8 mouse cellular contexts compared by ENCODE assay signal in the genomic region with DNA sequence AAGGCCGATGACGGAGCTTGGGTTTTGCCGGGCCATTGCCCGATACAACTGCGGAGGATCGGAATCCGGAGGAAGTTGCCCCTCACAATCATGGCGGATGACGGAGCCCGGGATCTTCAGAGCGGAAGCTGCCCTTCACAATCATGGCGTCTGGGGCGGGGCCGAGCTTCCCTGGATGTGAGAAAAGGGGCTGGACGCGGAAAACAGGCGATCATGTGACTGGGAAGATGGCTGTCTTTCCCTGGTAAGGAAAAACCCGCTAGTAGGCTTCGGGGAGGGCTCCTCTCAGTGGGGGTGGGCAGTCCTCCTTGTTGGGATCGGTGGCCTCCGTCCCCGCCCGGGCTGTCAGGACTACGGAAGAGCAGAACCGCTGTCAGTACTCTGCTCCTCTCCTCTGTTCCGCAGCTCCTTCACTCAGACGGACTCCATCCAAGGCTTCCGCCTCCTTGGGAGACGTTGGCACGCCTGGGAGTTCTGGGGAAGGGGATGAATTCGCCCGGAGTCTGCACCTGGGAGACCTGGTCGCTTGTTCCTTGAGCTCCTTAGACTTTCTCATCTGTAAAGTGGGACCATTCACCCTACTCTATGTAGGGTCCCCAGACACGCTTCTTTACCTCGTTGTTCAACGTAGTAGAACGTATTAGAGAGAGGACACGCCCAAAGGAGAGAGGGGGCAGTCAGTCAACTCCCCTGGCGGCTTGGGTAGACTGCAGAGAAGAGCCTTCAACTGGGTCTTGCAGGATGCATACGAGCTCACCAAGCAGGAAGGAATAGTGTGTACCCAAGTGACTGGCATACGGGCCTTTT. TPM values are rescaled to one million over a fixed set of nuclear protein-coding genes. Genes with fewer than 3 reads are reported as not detected.
DNase-seq lines count a peak whose midpoint lies in the region; ATAC-seq lines count a peak whose summit lies in the region.

No protein-coding gene starts in this region.

- H3K4me1 ChIP-seq in intestine, embryonic 14.5 days (replicated peaks; ENCODE audit: control insufficient read depth, insufficient read depth, low read length), result peaks cover 12% of the 10 kb centered on the region; the same call in 1 of the 2 replicates

- peak overlapping the region; percentile 66 for H3K9ac ChIP-seq in intestine, embryonic 14.5 days (ENCODE audit: low read length)

- H3K9me3 ChIP-seq in intestine, embryonic 14.5 days (ENCODE audit: control insufficient read depth, low read length), result no peaks in the 10 kb centered on the region

- H3K27me3 ChIP-seq in intestine, embryonic 14.5 days (replicated peaks; ENCODE audit: control insufficient read depth, insufficient read depth, low read length), result no peaks in the 10 kb centered on the region

- DNase-seq in adrenal gland, adult 18-20 months (ENCODE audit: low spot score in 2 of 2), result peak; percentile 90 to 95
- DNase-seq in embryo, embryonic 11 days, result peak; percentile 99
- DNase-seq in gastrocnemius, postnatal 25 days, result peak; percentile 94
- peak; percentile 98 for DNase-seq in intestine, embryonic 14.5 days (ENCODE audit: low spot score)
- peak; percentile 97 for DNase-seq in left cerebral cortex, postnatal 14 days (ENCODE audit: low spot score in 2 of 2)
- peak; percentile 97 for DNase-seq in mesoderm, embryonic 11.5 days (ENCODE audit: low read depth, low spot score)
- peak; percentile 91 to 92 for DNase-seq in right cerebral cortex, postnatal 36 days (ENCODE audit: low spot score in 2 of 2)
- peak; percentile 96 for DNase-seq in yolk sac, embryonic 10.5 days (ENCODE audit: low spot score)

- H3K4me2 ChIP-seq in intestine, embryonic 14.5 days (ENCODE audit: low read length), result peak overlapping the region; percentile 71

- intact Hi-C loops in left cerebral cortex, postnatal 14 days (cut with DNase I), result no loop called here

- peaks cover 17% of the 10 kb centered on the region for H3K36me3 ChIP-seq in intestine, embryonic 14.5 days (ENCODE audit: control insufficient read depth, insufficient read depth, low read length)

- ATAC-seq in intestine, embryonic 14.5 days (replicated peaks; ENCODE audit: low FRiP score, low TSS enrichment, low read depth), result peak; percentile 95

- WGBS in intestine, embryonic 14.5 days, result 4% methylated on average over 41 of the region's 41 CpGs

- peak overlapping the region; percentile 82 for H3K4me3 ChIP-seq in intestine, embryonic 14.5 days (ENCODE audit: low read depth, low read length)

- peak overlapping the region; percentile 38 for H3K27ac ChIP-seq in intestine, embryonic 14.5 days (ENCODE audit: low read depth)

RNA-seq across cellular contexts. Expression of a gene that starts 0.7 kb away (rescaled TPM):
- 10 to 100 TPM; 50.7 to 51.1 TPM for total RNA-seq in adrenal gland, adult 18-20 months (2021)
- total RNA-seq in gastrocnemius, postnatal 25 days (2021), result 10 to 100 TPM; 16.5 to 18.7 TPM
- 67.7 and 79.0 TPM in 2 replicates for polyA plus RNA-seq in intestine, embryonic 14.5 days (2014; fragmentation: Nextera tagmentation; extraction: Ambion mirVana)
- total RNA-seq in left cerebral cortex, postnatal 14 days (2021), result 10 to 100 TPM; 58.2 to 61.4 TPM

RNA-seq across cellular contexts. Expression of a gene that starts 28.4 kb away (rescaled TPM):
- 1 to 10 TPM; 5.6 to 5.9 TPM for total RNA-seq in adrenal gland, adult 18-20 months (2021)
- total RNA-seq in gastrocnemius, postnatal 25 days (2021), result 1 to 10 TPM; 2.4 to 2.8 TPM
- 8.3 and 9.0 TPM in 2 replicates for polyA plus RNA-seq in intestine, embryonic 14.5 days (2014; fragmentation: Nextera tagmentation; extraction: Ambion mirVana)
- 10 to 100 TPM; 37.4 to 38.6 TPM for total RNA-seq in left cerebral cortex, postnatal 14 days (2021)

RNA-seq across cellular contexts. Expression of a gene that starts 35.2 kb away (rescaled TPM):
- 100 to 1,000 TPM; 116 to 138 TPM for total RNA-seq in adrenal gland, adult 18-20 months (2021)
- total RNA-seq in gastrocnemius, postnatal 25 days (2021), result 10 to 100 TPM; 32.7 to 38.1 TPM
- 114 and 125 TPM in 2 replicates for polyA plus RNA-seq in intestine, embryonic 14.5 days (2014; fragmentation: Nextera tagmentation; extraction: Ambion mirVana)
- 100 to 1,000 TPM; 325 to 333 TPM for total RNA-seq in left cerebral cortex, postnatal 14 days (2021)

Comparison
In these comparisons a context has a peak if more than half of its experiments do, and no peak if none do; other contexts are left out.
1. Peak in every context shown above with its lines: DNase-seq, ATAC-seq, H3K4me3 ChIP-seq and H3K27ac ChIP-seq.
2. RNA of a gene that starts 28.4 kb away (total RNA-seq): 37.4 to 38.6 TPM in left cerebral cortex, postnatal 14 days; 5.6 to 5.9 TPM in adrenal gland, adult 18-20 months and 2.4 to 2.8 TPM in gastrocnemius, postnatal 25 days; every median in the first group is over 4 times any median in the second.